Mouse (Mus musculus): ENCODE measurements around the gene Slc44a4. TPM values are rescaled to one million over a fixed set of nuclear protein-coding genes. Genes with fewer than 3 reads are reported as not detected.

Slc44a4 gene
- total RNA-seq (2021), result under 1 TPM; 0.45 to 0.79 TPM
- long read RNA-seq, experiment 1, result 0 reads
- long read RNA-seq, experiment 2, partial matches to known transcripts, result 0 of 1 reads
- long read RNA-seq, experiment 2, other reads (novel, unspliced or antisense), result 1 of 1 reads

DNA sequence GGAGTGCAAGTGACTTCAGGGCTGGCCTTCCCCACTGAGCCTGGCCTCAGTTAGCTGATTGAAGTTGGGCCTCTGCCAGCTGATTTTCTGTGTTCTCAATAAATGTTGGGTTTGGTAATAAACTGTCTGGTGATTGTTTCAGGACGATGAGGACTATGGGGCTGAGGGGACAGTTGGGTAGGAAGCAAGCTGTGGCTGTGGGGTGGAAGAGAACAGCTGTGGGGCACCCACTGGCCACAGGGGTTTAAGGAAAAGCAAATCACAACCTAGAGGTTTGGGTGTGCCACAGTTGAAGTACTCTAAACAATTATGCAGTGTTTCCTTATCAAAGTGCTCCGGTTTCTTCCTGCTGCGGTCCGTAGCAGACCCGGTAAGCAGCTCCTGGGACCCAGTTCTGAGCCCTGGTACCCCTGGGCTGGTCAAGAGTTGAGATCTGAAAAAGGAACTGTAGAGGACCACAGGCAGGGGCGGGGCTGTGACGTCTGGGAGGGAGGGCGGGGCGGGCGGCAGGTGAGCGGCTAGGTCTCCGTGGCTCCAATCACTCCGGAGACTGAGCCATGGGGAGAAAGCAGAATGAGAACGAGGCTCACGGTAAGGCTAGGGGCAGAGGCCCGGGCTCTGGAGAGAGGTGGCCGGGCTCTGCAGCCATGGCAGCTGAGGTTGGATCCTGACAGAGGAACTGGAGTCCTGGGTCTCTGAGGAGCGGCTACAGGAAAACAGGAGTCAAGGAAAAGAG is at the start of gene Slc44a4:
Gene Slc44a4 (plus strand): TSS at position 537 of the 736 bp plus-strand sequence.
- TF ChIP-seq CTCF (IDR thresholded peaks at IDR 0.05), result no peak
- Histone ChIP-seq H3K4me3 (no peak within 1 kb of the TSS), H3K27ac (no peak within 1 kb of the TSS)
- intact Hi-C loops (cut with DNase I), result no loop called here
- no peak for DNase-seq (ENCODE audit: extremely low spot score in 1 of 2, low spot score in 2 of 2)

- H3K4me3 ChIP-seq, result no peak overlapping the region
- intact Hi-C loops (cut with DNase I), result no loop called here
- TF ChIP-seq CTCF (IDR thresholded peaks at IDR 0.05), result no peak
- H3K27ac ChIP-seq, result no peak overlapping the region
- DNase-seq (ENCODE audit: extremely low spot score in 1 of 2, low spot score in 2 of 2), result no peak
Observed at GRCm38 (mm10) chr17:34865981-34866380, 48.3 kb upstream of the Slc44a4 start.

DNA sequence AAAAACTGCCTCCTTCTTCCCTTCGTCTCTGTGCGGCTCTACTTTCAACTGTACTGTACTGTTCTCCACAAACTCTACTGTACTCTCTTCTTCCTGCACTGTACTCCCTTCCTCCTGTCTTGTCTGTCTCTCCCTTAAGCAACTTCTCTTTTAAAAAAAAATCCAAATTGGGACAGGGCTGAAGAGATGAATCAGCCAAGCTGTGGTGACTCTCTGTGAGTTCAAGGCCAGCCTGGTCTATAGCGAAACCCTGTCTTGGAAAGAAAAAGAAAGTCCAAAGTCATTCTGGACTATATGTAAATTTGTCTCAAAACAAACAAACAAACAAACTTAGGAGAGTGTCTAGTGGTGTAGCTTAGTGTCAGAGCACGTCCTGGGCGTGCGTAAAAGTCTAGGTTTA is 39.9 kb upstream of the Slc44a4 start:
- no peak for DNase-seq (ENCODE audit: extremely low spot score in 1 of 2, low spot score in 2 of 2)
- TF ChIP-seq CTCF (IDR thresholded peaks at IDR 0.05), result no peak
- intact Hi-C loops (cut with DNase I), result loop anchor here (10.0 kb wide), 1 partner anchor 150 kb away; no protein-coding TSS in a partner anchor

DNA sequence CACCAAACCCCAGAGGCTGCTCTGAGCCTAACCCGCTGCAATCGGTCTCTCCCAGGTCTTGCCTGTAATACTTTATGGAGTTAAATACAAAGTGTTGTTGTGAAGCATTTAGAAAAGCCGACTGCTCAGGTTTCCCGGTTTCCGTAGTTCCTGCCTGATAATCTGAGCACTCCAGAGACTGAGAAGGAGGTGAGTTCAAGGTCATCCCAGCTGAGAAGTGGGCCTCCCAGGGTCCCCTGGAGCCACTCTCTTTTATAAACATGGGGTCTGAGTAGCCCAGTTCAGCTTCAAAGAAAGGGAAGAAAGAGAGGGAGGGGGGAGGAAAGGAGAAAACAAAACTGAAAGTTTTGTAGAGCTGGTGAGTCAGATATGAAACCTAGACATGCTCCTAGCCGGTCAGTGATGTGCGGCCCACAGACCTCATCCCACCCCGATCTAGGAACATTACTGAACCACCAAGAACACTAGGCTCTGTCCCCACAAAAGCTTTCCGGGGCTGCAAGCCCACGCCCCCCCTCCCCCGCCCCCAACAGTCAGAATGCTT is 34.9 kb upstream of the Slc44a4 start, which contains the start of gene Zbtb12:
Gene Zbtb12 (plus strand): TSS at position 148 of the 544 bp plus-strand sequence.
- H3K27ac ChIP-seq, result no peak within 1 kb of the TSS
- TF ChIP-seq CTCF (IDR thresholded peaks at IDR 0.05), result no peak
- H3K4me3 ChIP-seq, result no peak within 1 kb of the TSS
- DNase-seq (ENCODE audit: extremely low spot score in 1 of 2, low spot score in 2 of 2), result no peak
- intact Hi-C loops (cut with DNase I), result loop anchor here (10.0 kb wide), 1 partner anchor 155 kb away; no protein-coding TSS in a partner anchor

More for the DNA sequence above, 39.9 kb upstream of the Slc44a4 start:
- H3K27ac ChIP-seq, result no peak overlapping the region
- no peak overlapping the region for H3K4me3 ChIP-seq

DNA sequence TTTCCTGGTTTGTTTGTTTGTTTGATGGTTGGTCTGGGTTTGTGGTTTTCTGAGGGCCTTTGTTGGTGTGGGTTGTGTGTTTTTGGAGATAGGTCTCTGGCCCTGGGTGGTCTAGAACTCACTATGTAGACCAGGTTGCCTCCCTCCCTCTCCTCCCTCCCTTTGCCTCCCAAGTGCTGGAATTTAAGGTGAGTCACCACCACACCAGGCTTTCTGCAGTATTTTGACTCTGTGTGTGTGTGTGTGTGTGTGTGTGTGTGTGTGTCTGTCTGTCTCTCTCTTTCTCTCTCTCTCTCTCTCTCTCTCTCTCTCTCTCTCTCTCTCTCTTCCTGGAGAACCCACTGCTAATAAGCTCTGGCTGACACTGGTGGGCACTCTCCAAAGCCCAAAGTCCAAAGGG is 33.1 kb upstream of the Slc44a4 start:
- intact Hi-C loops (cut with DNase I), result no loop called here
- TF ChIP-seq CTCF (IDR thresholded peaks at IDR 0.05), result no peak
- Histone ChIP-seq H3K27ac (no peak overlapping the region), H3K4me3 (no peak overlapping the region)
- DNase-seq (ENCODE audit: extremely low spot score in 1 of 2, low spot score in 2 of 2), result no peak

DNA sequence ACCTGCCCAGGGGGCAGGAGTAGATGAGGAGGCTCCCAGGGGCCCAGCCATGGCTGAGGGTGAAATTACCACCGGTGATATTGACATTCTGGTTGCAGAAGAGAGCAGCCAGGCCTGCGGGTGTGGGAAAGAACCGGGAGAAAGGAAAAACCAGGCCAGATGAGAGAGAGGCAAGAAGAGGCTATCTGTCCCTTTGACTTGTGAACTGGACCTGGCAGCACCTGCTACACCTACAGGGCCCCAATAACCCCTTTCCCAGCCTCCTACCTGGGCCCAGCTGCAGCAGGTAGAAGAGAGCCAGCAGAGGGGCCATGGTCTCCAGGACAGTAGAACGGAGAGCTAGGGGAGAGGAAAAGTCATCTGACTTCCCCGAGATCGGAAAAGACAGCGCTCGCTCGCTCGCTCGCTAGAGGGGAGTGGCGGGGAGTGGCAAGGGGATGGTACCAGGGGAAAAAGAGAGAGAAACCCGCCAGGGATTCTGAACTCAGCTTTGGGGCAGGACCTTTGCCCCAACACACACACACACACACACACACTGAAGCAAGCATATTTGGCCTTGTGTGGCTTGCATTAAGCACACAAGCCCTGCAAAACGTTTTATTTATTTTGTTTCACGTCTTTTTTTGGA is 32.5 kb upstream of the Slc44a4 start, which contains the start of gene Gm20547:
Gene Gm20547 (minus strand): TSS at position 360 of the 628 bp plus-strand sequence.
- H3K27ac ChIP-seq, result no peak within 1 kb of the TSS
- intact Hi-C loops (cut with DNase I), result no loop called here
- no peak for TF ChIP-seq CTCF (IDR thresholded peaks at IDR 0.05)
- no peak for DNase-seq (ENCODE audit: extremely low spot score in 1 of 2, low spot score in 2 of 2)
- H3K4me3 ChIP-seq, result no peak within 1 kb of the TSS

- no peak for TF ChIP-seq CTCF (IDR thresholded peaks at IDR 0.05)
- Histone ChIP-seq H3K4me3 (no peak overlapping the region), H3K27ac (no peak overlapping the region)
- intact Hi-C loops (cut with DNase I), result no loop called here
- no peak for DNase-seq (ENCODE audit: extremely low spot score in 1 of 2, low spot score in 2 of 2)
Observed at GRCm38 (mm10) chr17:34883332-34883731, 30.9 kb upstream of the Slc44a4 start.

- no peak for TF ChIP-seq CTCF (IDR thresholded peaks at IDR 0.05)
- intact Hi-C loops (cut with DNase I), result no loop called here
- H3K27ac ChIP-seq, result no peak overlapping the region
- H3K4me3 ChIP-seq, result no peak overlapping the region
- DNase-seq (ENCODE audit: extremely low spot score in 1 of 2, low spot score in 2 of 2), result no peak
Observed at GRCm38 (mm10) chr17:34884704-34885103, 29.6 kb upstream of the Slc44a4 start.

- intact Hi-C loops (cut with DNase I), result no loop called here
- H3K4me3 ChIP-seq, result no peak overlapping the region
- no peak overlapping the region for H3K27ac ChIP-seq
- TF ChIP-seq CTCF (IDR thresholded peaks at IDR 0.05), result no peak
- DNase-seq (ENCODE audit: extremely low spot score in 1 of 2, low spot score in 2 of 2), result no peak
Observed at GRCm38 (mm10) chr17:34885615-34886014, 28.7 kb upstream of the Slc44a4 start.

DNA sequence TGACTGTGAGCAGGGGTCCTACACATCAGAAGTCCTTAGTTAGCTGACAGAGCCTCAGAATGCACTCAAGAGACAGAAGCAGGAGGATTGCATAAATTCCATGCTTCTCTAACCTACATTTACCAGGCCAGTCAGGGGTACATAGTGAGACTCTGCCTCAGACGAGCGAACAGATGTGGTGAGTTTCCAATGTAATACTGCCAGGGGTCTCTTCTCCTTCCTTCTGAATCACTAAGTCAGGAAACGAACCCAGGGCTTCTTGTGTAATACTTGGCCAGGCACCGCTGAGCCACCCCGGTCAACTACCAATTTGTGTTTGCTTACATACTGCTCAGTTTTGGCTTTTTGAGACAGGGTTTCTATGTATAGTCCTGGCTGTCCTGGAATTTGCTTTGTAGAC is 26.3 kb upstream of the Slc44a4 start:
- H3K4me3 ChIP-seq, result no peak overlapping the region
- TF ChIP-seq CTCF (IDR thresholded peaks at IDR 0.05), result no peak
- DNase-seq (ENCODE audit: extremely low spot score in 1 of 2, low spot score in 2 of 2), result no peak
- no peak overlapping the region for H3K27ac ChIP-seq
- intact Hi-C loops (cut with DNase I), result no loop called here

GRCm38 (mm10) chr17:34890074-34890743 is 24.1 kb upstream of the Slc44a4 start:
- TF ChIP-seq CTCF (IDR thresholded peaks at IDR 0.05), result no peak
- Histone ChIP-seq H3K4me3 (no peak overlapping the region), H3K27ac (no peak overlapping the region)
- intact Hi-C loops (cut with DNase I), result loop anchor here (5.0 to 10.0 kb wide), 3 partner anchors 238 to 765 kb away; partner anchors contain the start of genes Atp6v1g2 and Brd2
- DNase-seq (ENCODE audit: extremely low spot score in 1 of 2, low spot score in 2 of 2), result no peak

Measured in left cerebral cortex, adult 2 months (tissue).